Mouse (Mus musculus): ENCODE measurements at regions not wholly inside any gene's neighbourhood (a gene's known extent, or its start where the extent isn't known, plus 50 kb on each side); places are given as distances from the start of the nearest gene placed in this dataset.

GRCm38 (mm10) chr1:124152101-124152500 lies 106.7 kb upstream of the Dpp10 start:
- TF ChIP-seq POLR2A (IDR thresholded peaks at IDR 0.05; ENCODE audit: extremely low read depth, insufficient read depth, low read length) (no peak), CTCF (IDR thresholded peaks at IDR 0.05; ENCODE audit: low read depth, low read length) (no peak)

Data from liver, adult 2 months (tissue).